Mouse (Mus musculus) ES-Bruce4 (cell line): ENCODE measurements around the gene Nuf2.
A peak's percentile ranks its signal among the peaks of the same experiment; 100 is the strongest.

Experiments
- CTCF ChIP-seq: IDR thresholded peaks from one replicate; pipeline ENCODE4 v1.8.1; 2011; ENCODE audit warnings: low read depth, low read length
- EP300 ChIP-seq: IDR thresholded peaks from 2 replicates; pipeline ENCODE4 v1.6.1; 2011; ENCODE audit warnings: low read depth, low read length; ENCODE audit not compliant: insufficient read depth
- POLR2A ChIP-seq: IDR thresholded peaks from one replicate; pipeline ENCODE4 v1.8.1; 2011; ENCODE audit warnings: low read length; ENCODE audit not compliant: insufficient read depth

DNA sequence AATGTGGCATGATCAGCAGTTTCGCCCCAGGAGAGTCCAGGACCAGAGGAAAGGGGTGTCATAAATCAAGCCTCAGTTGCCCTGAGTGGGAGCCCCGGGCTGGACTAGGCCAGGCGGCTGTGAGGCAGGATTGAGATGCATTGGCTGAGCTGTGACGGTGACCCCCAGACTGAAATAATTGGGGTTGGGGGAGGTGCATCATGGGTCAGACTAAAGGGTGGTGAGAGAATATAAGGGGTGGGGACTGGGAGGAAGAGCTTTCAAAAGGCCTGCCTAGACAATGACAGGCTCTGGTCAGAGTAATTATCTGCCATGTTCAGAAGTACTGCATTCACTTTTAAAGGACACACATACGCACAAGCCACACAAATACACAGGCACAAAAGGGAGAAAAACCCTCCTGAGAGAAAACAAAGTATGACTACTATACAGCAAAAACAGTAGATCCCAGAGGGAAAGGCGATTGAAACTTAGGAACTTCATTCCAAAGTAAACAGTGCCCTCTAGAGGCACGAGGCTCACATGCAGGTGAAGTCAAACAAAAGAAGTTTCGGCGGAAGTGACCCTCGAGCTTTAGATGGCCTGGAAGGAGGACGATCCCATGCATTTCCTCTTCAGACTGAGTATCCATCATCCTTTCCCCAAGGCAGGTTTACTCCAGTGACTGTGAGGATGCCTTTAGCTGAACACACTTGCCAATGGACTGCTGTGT, 72.0 kb downstream of the Nuf2 start:
- TF ChIP-seq POLR2A (no peak), CTCF (peak; percentile 32), EP300 (no peak)
